Mouse (Mus musculus) c-Kit-positive CD71-positive TER-119-negative erythroid progenitor cells, embryonic 14.5 days (primary cell): Measurements from ENCODE around the gene Slc4a5.

ENCODE experiments used
- DNase-seq: peaks from one replicate; pipeline ENCODE4 v3.0.0-alpha.2; 2013; ENCODE audit warnings: low read depth

Gene Slc4a5

DNA sequence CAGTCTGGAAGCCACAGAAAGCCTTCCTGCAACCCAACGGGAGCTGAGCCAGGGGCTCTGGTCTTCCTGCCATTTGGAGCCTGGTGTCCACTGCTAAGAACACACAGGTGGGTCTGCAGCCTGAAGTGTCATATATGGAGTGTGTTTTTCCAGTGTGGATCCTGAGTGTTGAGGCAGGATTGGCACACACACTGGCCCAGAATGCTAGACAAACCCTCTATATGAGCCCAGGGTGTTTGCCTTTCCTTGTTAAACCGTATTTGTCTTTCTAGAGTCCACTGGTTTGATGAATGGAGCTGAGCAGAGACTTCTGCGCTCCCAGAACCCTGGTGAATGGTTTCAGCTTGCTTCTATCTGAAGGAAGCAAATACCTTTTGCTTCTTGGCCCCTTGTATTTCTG lies at the start of gene Slc4a5:
Gene Slc4a5 (plus strand): TSS at position 15 of the 400 bp plus-strand sequence.
- DNase-seq = no peak

DNA sequence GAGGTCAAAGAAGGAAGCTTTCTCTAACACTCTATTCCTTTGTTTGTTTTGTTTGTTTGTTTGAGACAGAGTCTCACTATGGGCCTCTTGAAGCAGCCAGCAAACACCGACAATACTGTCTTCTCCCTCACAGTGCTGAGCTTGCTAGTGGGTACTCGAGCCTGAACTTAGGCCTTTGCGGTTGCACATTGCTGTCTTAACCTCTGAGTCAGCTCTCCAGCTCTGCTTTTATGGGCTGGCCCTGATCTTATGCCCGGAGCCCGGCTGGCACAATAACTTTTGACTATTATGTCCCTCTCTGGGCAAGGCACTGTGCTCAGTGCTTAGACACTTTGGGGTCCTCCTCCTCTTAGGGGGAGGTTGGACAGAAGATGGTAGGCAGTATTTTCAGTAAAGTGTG lies 49.8 kb upstream of the Slc4a5 start:
- no peak for DNase-seq

DNA sequence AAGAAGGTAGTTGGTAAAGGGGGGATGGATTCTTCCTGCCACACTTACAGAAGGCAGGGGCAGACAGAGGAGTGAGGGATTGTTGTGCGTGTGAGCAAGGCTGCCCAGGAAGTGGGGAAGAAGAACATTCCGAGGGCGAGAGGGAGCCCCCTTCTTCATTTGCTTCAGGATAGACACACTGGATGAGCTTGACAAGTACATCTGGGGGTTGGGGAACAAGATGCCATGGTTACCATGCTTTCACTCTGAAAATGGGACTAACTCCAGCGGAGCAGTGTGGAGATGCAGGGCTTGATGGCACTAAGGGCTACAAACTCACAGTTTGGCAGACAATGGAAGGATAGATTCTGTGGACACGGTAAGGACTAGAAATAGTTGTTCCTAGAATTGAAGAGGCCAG lies 48.6 kb upstream of the Slc4a5 start:
- DNase-seq = no peak

DNA sequence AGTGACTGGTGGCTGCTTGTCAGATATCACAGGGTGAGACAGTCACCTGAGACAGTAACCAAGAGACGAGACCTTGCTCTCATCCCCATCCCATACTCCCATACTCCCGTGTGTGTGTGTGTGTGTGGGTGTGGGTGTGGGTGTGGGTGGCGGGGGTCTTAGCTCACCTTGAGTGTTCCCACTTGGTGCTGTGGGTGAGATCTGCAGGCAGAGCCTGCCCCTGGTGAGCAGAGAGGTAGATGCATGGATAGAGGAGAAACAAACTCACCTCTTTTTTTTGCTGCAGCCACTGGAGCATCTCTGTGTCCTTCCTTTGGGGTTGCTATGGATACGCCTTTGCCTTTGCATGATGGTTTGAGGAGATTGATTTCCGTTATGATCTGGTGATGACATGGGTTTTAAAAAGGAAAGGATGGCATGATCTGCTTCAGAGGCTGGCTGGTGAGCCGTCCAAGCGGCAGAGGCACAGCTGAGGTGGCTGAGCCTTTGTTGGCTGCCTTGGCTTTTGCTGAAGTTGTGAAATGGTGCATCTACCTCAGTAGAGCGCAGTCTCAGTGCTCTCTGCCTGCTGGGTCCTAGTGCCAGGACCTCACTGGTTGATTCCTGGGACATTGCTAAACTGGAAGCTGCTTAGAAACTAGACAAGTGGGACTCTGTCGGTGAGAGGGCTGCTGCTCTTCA lies 47.2 kb upstream of the Slc4a5 start:
- no peak for DNase-seq

DNA sequence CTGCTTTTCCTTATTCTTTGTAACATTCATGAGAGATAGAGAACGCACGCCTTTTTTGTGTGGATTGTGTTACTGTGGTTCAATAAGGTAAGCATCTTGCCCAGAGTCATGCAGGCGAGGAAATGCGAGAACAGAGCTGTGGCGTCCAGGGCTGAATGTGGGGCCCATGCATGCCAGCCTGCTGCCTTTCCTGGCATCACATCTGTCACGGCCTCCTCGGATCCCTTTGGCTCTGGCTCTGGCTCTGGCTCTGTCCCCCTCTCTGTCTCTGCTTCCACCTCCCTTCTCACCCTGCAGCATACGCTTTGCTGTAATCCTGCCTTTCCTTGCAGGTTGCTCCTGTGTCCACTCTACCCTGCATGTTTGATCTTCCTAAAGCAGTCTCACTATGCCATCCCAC lies 43.6 kb upstream of the Slc4a5 start:
- no peak for DNase-seq

DNA sequence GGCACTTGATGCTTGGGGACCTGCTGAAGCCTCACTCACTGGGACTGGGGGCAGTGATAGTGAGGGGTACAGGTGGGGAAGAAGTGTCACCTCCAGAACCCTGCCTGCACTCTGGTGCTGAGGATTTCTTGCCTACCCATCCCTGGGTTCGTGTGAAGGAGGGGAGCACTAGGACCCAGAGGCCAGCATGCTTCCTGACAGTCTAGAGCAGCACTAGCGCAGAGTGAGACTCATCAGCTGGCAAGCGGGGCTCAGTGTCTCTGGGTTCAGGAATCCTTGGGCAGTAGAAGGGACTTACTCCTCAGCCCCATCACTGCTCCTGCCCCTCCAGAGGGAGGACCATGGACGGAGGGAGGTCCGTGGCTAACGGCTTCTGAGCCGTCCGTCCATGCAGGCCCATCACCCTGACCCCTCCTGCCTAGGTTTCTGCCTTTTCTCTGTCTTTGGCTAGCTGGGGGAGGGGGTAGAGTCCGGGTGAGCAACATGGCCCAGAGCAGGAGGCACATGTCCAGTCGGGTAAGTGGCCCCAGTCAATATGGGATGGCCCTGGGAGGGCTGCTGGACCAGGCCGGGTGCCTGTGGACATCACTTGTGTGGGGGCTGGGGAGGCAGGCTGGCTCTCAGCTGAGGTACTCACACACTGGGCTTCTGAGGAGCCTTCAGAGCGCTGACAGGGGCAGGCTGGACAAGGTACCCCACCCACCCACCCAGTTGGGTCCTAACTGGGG lies 40.1 kb upstream of the Slc4a5 start:
- DNase-seq = no peak

DNA sequence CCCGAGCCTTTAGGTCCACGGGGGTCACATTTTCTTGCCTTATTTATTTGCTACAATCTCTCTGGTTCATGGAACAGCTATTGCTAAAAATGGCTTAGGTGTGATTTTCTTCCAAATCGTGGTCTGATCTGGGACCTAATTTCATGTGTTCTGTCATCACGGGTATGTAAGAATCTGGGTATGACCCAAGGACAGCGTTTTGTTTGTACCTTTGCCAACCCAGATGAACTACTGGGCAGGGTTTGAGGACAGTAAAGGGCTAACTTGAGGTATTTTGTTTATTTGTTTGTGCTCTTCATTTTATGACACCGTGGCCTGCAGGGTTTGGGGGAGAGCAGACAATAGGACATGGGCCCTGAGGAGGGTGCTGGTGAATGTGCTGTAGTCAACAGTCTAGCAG lies 39.0 kb upstream of the Slc4a5 start:
- no peak for DNase-seq

DNA sequence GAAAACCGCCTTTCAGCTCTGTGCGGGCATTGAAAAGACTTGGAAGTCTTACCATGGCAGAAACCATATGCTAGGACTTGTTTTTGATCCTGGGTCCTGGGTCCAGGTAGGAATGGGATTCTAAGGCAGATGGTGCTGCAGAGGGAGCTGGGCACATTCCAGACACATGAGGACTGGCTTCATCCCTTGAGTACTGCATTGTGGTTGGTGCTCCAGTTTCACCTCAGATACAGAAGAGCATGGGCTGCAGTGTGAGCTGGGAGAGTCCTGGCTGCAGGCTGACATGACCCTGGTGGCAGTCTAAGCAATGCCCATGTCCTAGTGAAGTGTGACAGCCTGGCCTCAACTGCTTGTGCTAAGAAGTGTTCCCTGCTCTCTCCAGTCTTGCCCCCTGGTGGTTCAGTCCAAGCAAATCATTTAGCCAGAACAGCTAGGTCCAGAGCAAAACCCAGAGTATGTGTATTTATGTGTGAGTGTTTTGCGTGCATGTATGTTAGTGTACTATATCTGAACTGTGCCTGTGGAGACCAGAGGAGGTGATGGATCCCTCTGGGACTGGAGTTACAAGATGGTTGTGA lies 34.7 kb upstream of the Slc4a5 start:
- DNase-seq = no peak

DNA sequence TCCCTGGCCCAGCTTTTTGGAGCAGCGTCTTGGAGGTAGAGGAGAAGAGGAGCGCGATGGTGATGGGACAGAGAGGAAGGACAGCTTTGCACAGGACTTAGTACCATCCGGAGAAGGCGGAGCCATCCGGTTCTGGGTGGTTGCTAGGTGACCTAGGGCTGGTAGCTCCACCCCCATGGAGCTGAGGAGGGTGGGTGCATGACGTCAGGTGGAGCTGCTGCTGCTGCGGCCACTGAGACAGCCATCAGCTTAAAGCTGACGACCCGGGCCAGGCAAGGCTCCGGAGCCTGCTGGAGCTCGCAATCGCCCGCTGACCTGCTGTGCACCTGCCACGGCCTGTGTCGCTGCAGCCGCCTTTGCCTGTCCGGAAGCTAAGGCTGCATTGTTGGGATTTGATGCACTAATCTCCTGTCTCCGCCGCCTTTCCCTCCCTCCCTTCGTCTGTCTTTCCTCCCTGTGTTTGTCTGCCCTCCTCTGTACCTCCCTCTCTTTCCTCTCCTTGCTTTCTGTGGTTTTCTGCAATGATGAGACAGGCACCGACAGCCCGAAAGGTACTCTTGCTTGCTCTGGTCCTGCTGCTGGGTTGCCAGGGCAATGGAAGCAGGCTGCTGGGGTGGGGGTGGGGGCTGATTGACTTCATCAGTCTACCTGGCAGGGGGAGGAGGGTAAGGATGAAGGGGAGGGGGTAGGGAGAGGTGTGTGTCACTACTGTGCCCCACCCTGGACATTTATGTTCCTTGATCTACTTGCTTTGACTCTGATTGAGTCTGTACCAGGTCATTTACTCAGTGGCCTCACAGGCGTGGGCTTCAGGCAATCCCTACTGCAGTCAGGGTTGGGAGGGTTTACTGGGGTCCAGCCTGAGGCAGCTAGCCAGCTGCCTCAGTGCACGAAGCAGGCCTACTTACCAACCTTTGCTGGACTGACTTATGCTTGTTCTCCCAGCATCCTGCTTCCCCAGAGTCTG lies 33.5 kb upstream of the Slc4a5 start:
- DNase-seq = peak; percentile 27

DNA sequence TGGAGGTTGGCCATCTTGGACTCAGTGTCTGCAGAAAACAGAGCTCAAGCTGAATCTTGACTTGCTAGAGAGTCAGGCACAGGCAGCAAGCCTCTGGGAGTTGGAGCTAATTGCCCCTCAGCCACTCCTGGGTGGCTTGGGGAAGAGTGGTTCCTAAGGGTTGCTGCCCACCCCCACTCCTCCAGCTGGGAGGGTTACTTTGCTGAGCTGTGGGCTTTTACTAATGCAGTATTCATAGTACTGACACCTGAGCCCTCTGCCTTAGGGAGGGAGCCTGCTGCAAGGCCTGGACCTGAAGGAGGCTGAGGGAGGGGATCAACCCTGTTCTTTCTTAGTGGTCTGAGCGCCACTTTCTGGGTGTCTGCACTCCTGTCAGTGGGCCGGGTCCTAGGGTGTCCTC lies 32.7 kb upstream of the Slc4a5 start:
- no peak for DNase-seq

DNA sequence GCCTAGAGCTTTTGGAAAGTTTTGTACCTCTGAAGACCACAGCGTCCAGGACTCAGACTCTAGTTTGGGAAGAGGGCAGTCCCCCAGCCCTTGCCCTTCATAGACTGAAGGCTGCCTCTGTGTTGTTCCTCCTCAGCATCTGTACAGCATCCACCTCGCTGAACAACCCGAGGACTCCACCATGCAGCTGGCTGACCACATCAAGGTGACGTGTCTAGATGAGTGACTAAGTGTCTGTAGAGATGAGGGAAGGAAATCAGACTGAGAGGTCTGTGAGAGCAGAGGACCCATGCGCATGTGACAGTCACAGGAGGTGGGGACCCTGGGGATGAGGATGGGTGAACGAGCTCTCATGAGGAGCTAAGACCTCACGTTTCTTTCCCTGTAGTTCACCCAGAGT lies 26.1 kb upstream of the Slc4a5 start:
- no peak for DNase-seq

DNA sequence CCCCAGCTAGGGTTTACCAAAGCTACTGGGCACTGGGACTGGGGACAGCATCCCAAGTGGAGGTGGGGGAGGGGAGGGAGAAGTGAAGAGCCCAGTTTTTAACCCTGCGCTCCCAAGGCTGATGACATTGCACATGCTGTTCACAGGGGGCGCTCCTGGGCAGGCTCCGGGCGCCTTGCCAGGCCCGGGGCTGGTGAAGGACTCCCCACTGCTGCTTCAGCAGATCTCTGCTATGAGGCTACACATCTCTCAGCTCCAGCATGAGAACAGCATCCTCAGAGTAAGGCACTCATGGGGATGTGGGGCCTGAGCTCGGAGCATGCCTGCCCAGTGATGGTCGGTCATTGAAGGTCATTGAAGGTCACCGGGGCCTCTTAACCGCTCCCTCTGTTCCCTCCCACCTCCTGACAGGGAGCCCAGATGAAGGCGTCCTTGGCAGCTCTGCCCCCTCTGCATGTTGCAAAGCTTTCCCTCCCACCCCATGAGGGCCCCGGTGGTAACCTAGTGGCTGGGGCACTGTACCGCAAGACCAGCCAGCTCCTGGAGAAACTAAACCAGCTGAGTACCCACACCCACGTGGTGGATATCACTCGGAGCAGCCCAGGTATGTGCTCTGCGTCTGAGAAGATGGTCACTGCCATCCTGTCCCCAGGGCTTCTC lies 22.2 kb upstream of the Slc4a5 start:
- no peak for DNase-seq

DNA sequence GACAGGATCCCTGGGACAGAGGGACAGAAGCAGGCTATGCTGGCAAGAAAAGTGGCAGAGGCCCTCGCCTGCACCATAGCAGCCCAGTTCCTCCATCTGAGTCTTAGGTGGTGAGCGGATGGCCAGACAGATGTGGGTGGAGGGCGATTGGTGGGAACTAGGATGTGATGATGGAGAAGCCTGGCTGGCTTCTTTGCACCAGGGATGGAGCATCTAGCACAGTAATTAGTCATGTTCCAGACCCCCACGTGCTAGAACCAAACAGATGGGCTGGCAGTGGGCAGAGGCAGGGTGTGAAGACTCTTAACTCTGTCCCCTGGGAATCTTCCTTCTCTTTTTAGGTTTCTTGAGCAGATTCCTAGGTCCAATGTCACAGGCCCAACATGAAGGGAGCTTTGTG lies 16.3 kb upstream of the Slc4a5 start:
- no peak for DNase-seq

DNA sequence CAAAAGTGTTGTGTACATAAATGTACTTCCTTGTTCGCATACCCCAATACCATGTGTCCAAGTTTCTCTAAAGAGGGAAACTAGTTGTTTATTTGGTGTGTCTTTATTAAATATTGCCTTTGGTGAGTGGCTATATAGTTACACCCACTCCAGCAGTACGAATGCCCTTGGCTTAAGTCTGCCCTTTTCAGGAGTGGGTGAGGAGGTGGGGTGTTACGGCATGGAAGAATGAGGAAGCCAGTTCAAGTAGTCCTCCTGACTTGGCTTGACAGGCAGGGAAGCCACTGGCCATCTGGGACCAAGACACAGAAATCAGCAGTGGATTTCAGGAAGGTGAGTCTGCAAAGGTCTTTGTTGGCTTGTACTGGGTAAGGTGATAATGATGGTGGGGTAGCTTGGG lies 13.8 kb upstream of the Slc4a5 start:
- no peak for DNase-seq

DNA sequence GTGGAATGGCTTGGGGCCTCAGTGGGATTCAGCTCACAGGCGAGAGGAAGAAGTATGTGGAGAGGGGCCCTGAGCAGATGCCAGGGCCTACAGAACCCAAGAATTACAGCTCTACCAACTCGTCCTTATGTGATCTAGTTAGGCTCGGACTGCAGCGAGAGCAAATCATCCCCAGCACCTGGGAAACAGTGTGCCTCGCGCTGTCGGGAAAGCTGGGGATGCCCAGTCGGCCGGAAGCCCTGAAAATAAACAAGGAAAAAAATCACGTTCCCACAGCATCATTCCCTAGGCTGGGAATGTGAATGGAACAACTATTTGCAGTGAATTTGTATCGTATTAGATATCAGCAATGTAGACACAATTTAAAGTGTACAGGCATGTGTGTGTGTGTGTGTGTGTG lies 13.3 kb upstream of the Slc4a5 start:
- no peak for DNase-seq

DNA sequence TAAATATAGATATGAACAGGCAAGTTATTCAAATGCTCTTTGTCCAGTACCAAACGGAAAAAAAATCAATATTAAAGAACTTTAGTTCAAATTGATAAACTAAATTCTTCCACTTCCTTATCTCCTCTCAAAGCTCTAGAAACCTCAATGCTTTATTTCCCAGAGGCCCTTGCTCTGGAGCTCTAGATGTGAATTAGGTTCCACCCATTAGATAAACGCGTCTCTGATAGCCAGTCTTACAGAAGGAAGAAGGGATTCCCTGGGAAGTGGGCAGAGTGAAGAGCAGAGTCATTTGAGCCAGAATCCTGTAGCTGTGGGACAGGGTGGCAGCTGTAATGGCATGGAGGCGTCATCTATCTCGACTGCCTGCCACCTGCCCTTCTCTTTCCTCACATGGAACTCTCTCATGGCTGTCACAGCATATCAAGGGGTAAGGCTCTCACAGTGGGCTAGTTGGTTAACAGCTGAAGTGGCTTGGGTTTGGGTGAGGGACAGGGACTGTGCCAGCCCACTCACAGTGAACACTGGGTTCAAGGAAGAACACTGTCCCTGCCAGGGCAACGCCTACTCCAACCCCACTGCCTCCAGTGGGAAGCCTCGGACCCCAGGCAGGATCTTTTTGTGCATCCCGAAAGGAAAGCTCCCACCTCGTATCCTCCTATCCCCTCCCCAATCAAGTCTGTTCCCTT lies 12.1 kb upstream of the Slc4a5 start:
- no peak for DNase-seq

DNA sequence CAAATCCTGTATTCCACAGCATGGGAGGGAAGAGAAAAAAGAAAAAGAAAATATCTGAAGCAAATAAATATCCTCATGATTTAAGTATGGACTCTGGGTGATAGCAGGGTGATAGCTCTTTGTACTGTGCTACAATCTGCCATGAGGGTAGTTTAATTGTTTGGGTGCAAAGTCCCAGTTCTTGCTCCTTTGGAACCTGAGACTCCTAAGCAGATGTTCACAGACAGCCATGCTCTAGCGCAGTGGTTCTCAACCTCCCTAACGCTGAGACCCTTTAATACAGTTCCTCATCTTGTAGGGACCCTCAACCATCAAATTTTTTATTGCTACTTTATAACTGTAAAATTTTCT lies 11.6 kb upstream of the Slc4a5 start:
- DNase-seq = no peak

DNA sequence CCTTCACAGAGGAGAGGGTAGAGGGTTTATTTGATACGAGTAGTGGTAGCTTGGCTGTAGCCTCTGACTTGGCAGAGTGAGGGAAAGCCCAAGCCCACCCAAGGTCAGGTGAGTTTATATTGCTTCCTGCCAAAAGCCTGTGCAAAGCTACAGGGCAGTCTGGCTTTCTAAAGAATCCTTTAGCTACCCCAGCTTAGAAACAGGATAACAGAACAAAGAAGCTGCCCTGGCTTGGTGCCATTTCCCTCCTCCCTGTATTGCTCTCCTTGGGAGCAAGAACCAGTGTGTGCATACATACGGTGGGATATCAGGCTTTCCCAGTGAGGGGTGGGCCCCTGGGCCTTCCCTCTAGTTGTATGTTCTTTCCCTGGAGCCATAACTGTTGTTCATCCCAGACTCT lies 9.1 kb upstream of the Slc4a5 start:
- DNase-seq = no peak

DNA sequence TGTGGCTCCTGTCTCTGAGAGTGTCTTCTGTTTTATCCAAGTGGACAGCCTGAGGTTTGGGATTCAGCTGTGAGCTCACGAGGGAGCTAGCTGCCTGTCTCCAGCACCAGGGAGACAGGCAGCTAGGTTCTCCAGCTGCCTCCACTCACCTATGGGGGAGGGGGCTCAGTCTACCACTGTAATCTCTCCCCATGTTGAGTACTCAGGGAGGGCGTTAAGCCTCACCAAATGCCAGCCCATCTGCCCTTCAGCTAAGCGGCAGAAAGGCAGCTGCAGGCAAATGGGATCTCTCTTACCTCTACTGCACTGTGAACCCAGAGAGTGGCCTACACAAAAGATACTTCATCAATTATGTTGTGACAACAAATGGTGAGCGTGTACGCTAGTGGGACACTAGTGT lies 8.1 kb upstream of the Slc4a5 start:
- DNase-seq = no peak

DNA sequence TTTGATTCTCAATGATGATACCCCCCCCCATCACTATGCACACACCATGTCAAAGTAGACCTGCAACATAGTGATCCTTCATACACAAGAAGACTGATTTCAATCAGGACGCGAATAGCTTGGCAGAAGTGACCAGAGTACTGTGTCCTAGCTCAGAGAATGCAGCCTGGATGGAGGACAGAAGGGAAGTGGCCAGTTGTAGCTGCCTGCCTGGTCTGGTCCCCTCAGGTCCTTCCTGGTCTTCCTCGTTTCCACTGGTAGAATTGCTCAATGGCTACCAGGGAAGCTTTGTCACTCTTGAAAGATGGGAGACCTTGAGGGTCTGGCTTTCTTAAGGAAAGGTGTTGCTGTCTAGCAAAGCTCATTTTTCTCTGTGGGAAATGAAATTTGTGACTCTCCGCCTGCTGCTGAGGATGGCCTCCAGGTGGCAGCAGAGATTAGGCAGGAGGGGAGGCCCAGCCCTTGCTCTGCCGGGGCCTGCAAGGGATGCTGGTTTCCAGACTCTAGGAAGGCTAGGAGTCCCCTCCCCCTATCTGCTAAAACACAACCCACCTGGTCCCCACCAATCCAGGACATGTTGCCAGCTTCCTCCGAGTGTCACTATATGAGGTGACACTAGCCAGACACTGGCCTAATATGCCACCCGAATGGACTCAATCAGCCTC lies 4.5 kb upstream of the Slc4a5 start:
- DNase-seq = peak; percentile 39

DNA sequence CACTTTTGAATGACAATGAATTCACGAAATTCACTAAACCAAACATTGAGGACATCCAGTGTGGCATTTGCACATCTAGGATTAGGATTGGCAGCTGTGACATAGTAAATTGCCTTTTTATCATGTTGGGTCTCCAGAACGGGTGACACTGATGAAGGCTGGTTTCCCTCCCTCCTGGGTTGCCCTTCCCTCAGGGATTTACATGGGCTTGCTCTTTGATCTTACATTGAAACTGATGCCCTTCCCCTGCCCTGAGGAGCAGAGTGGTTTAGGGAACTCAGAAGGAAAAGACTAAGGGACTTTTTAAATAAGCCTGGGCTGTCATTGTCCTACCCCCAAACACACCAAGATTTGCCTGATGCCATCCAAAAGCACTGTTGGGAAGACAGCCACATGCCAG lies 11.9 kb downstream of the Slc4a5 start:
- no peak for DNase-seq
